Mouse (Mus musculus): Measurements from ENCODE around the gene Pdgfc.
A peak's percentile ranks its signal among the peaks of the same experiment; 100 is the strongest.

The Pdgfc gene

DNA sequence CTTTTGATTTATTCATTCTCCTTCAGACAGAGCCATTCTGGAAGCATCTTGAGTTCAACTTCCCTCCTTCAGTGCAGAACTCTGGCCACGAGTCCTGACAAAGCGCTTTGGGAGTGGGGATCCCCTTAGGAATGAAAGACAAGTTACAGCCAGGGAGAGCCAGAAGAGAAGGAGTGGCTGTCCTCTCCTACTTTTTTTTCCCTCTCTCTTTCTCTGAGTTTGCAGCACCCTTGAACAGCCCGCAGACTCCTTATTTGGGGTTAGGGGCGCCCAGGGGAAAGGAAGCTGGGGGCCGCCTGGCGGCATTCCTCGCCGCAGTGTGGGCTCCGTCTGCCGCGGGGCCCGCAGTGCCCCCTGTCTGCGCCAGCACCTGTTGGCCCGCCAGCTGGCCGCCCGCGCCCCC lies at the start of gene Pdgfc:
Gene Pdgfc (plus strand): TSS at position 266 of the 403 bp plus-strand sequence.
- DNase-seq = peak; percentile 5 to 9

DNA sequence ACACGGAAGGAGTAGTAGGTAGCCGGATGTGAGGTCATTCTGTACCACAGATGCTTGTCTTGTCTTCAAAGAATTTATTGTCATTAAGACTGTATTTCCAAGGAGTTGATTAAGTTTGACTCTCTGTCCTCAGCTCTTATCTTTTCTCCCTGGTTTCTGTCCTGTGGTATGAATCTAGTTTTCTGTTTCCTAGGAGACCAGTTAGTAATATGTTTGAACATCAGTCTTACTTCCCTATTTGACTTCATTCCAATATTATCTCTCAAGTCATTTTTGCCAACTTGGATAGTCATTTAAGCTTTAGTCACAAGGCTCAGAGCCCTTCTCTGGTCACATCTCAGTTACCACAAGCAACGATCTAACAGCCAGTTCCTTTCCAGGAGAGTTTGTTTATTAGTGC lies 27.0 kb upstream of the Pdgfc start:
- DNase-seq = no peak

DNA sequence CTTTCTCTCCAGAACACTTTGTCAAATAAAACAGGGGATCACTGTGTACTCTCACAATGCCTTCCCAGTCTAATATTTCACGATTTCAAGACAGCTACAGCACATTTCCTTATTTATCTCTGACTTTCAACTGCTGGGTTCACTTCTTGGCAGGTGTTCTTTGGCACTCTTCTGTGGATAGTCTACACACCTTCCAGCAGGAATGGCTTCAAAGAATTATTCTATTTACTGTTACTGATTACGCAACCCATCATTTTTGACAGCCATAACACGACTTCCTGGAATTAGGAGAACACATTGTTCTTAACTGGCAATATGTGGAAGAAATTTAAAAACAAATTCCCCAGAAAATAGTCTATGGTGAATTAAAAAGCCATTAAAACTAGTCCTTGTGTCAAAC lies 26.3 kb upstream of the Pdgfc start:
- DNase-seq = no peak

DNA sequence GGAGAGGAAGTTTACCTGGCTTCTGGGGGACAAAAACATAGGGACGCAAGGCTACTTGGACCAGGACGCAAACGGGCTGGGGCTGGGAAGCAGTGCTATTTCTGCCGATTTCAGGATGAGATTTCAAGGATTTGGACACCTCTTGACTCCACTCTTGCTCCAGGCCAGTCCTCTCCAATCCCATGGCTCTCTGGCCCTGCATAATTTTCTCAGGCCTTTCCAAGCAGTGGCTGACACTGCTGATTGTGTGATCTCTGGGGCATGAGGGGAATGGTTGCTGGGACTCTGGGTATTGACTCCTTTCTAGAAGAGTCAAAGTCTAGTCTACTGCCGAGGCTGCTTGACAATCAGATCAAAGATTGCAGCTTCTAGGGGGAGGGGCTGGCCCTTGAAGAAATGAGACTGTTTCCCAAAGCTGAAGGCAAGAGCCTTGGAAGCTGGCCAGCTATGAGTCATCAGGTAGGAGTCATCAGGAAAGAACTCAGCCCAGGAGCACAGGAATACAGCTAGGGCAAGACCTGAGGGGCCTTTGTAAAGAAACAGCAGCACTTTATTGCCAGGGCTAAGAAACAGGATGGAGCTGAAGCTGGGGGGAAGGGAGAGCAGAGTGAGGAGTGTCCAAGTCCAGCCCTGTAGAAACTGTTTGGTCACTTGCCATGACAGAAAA lies 18.7 kb upstream of the Pdgfc start:
- DNase-seq = no peak

DNA sequence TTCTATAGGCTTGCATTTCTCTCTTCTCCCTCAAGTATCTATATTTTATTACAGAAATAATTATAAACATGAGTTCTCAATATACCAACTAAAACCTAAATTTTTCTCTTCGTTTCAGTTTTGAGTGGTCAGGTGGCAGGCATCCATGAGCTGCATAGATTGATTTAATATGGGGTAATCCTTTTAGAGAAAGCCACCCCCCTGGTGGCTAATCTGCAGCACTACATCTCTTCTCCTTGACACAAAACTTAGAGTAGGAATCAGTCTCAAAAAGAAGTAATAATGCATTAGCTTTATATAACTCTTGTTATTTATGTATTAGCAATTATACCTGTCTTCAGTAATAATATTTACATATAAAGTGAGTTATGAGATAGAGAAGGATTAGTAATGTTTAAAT lies 16.2 kb upstream of the Pdgfc start:
- DNase-seq = no peak

DNA sequence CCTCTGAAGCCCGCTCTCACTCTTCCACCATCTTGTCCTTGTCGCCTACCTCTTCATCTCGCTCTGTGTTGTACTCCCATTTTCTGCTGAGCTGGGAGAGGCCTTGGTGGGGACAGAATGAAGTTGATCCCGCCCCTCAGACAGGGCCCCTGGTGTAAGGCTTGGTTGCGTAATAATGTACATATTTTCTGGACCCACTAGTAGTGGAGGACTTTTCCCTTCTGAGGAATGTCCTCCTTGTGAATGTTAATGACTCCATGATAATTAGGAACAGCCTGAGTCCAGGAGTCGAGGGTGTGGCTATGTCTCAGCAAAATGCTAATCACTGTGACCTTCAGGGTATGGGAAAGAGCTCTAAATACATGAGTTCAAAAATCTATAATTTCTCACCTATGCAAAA lies 14.4 kb upstream of the Pdgfc start:
- DNase-seq = no peak

DNA sequence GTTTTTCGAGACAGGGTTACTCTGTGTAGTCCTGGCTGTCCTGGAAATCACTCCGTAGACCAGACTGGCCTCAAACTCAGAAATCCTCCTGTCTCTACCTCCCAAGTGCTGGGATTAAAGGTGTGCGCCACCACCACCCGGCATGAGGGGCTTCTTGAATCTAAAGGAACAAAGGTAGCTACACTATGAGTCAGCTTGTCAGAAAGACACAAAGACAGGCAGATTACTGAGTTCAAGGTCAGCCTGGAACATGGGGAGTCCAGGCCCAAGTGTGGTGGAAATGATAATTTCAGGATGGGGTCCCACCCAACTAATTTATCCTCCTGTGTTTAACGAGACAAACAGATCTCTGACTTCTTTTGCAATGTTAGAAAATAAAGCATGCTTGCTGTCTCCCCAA lies 13.9 kb upstream of the Pdgfc start:
- no peak for DNase-seq

DNA sequence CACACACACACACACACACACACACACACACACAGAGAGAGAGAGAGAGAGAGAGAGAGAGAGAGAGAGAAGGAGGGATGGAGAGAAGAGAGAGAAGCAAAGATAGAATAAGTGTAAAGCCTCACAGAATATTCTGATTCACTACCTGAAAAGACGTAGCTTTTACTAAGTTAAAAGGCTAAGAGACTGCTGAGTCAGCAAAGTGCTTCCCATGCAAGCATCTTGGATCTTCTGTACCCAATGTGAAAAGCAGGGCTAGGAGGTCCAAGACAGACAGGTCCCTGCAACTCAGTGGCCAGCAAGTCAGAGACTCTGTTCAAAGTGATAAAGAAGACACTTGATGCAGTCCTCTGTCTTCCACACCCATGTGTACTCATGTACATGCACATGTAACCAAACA lies 13.4 kb upstream of the Pdgfc start:
- no peak for DNase-seq

DNA sequence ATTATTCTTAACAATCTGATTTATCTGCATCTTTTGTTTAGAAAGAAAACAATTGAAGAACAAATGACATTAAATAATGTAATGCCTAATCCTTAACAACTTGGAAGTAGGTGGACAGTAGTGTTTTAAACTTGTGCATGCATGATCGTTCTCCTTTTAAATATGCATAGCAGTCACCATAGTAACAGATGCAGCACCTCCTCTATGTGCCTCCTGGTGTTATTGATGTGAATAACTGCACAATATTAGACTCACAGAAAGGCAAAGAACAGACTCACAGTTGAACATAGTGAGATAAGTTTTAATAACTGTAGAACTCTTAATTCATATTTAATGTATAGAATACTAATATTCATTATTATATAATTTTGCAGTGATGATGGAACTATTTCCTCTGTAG lies 12.6 kb upstream of the Pdgfc start:
- no peak for DNase-seq

DNA sequence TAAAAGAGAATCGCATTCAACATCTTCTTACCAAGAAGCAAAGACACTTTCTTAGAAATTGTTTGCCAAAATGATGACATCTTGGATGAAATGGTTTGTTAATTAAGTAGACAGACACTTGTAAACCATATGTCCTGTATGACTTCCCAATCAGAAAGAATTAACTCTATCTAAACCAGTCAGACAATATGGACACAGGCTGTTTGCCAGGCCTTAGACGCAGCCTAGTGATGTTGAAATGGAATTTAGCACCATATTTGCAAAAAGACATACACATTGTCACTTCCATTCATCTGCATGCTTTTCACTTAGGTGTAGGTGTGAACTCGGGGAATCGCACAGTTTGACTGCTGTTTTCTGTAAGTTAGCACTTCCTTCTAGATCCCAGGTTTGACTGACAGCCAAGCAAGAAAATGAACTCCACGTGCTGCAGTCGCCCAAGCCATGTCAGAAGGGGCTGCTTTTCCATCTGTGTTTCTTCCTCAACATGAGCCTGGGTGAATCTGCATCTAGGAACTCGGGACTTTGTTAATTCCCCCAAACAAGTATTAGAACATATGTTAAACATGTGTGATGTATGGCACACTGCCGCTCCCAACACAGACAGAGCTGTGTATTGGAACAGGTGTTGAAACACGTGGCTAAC lies 10.5 kb upstream of the Pdgfc start:
- no peak for DNase-seq

DNA sequence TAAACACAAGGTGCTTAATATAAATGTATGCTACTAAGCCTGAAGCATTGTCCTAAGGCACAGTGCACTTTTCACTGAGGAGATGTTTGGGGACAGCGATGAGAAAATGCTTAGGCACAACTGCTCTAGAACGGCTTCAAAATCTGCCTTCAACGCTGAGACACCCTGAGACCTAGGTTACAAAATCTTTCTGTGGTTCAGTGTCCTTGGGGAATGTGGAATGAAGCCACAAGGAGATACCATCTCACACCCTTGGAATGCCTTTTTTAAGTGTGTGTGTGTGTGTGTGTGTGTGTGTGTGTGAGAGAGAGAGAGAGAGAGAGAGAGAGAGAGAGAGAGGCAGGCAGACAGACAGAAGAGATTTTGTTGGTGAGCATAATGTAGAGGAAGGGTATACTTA lies 7.9 kb upstream of the Pdgfc start:
- DNase-seq = no peak

DNA sequence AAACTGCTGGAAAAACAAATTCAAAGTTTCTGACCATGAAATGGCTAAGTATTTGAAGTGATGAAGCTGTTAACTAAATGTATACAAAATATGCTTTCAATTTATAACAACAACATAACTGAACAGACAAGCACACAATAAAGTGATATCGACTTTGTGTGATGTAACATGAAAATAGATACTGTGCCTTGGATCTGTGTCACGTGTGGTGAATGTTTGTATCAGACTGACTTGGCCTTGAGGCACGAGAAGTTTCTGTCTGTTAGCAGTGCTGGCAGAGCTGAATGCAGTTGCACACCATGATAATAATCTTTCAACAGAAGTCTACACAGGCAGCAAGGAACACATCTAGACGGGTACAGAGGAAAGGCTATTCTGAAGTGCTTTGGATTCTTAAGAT lies 6.9 kb upstream of the Pdgfc start:
- no peak for DNase-seq

DNA sequence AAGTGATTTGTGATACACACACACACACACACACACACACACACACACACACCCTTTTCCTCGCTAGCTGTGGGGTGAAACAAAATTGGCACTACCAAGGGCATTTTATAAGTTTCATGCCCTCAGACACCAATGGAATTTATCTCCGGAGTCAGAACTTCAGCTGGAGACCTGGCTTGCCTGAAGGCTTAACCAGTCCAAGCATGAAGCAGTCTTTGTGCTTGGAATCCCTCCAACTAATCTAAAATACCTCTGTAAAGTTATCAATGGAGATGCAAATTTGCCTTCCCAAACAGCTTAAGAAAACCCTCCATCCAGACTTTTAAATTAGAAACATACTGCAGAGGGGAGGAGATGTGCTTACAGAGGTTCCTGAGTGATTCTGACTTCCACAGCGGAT lies 6.3 kb upstream of the Pdgfc start:
- no peak for DNase-seq

DNA sequence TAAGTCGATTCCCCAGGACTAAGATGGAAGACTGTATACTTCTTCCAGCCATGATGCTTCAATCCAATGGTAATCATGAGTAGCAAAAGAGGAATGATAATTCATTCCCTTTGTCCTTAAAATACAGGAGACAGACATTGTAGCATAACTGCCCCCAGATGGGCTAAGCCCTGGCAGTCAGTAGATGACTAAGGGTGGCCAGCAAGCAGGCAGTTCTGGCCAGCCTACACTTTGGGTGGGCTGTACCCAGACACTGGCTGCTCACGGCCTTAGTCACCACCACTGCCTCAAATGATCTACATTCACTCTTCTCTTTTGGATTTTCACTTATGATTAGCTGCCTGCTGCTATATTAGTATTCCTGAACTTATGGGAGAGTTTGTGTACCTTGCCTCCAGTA lies 5.9 kb upstream of the Pdgfc start:
- DNase-seq = no peak

DNA sequence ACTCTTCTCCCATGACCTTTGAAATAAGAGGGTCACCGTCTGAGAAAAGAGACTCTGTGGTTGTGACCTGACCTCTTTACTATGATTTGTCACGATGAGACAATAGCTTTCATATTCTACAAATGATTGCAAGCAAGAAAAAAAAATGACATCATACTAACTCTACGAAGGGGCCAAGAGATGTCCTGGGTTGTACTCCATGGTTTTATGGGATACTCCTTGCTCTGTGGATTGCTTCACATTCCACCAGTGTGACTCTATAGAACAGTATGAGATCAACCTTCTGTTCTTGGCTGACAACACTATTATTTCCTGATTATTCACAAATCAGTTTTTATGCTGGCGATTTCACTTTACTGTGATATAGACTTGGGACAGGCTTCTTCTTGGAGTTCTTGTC lies 4.2 kb upstream of the Pdgfc start:
- no peak for DNase-seq

DNA sequence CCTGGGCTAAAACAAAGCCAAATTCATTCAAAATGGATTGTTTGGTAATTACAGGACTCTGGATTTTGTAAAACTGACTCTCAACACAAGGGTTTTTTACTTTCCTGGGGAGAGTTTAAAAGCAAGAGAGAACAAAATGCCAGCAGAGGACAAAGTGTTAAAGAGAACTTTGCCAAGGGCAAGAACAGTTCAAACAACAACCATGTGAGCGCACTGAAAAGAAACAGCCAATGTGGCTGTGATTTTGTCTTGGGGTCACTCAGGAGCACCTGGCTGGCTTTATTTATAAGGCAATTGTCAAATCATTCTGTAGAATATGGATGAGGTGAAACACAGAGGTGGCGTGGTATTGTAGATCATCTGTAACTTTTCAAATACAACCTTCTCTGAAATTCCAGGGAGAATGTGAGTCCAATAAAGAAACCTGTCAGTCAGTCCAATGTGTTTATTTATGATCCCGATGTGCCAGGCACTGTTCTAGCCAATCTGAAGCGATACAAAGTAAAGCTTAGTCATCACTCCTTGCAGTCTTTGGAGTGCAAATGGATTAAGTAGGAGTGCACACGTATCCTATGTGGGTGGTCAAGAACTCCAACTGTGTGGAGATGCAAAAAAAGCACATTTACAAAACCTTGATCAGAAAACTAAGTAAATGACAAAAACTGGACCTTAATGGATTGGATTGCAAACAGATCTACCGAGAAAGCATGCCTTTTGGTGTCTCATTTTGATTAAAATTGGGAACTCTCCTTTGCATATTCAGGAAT lies 1.7 kb upstream of the Pdgfc start:
- no peak for DNase-seq

DNA sequence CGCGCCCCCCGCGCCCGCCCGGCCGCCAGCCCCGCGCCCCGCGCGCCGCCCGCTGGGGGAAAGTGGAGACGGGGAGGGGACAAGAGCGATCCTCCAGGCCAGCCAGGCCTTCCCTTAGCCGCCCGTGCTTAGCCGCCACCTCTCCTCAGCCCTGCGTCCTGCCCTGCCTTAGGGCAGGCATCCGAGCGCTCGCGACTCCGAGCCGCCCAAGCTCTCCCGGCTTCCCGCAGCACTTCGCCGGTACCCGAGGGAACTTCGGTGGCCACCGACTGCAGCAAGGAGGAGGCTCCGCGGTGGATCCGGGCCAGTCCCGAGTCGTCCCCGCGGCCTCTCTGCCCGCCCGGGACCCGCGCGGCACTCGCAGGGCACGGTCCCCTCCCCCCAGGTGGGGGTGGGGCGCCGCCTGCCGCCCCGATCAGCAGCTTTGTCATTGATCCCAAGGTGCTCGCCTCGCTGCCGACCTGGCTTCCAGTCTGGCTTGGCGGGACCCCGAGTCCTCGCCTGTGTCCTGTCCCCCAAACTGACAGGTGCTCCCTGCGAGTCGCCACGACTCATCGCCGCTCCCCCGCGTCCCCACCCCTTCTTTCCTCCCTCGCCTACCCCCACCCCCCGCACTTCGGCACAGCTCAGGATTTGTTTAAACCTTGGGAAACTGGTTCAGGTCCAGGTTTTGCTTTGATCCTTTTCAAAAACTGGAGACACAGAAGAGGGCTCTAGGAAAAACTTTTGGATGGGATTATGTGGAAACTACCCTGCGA lies 517 bp downstream of the Pdgfc start:
- peak; percentile 14 to 23 for DNase-seq

DNA sequence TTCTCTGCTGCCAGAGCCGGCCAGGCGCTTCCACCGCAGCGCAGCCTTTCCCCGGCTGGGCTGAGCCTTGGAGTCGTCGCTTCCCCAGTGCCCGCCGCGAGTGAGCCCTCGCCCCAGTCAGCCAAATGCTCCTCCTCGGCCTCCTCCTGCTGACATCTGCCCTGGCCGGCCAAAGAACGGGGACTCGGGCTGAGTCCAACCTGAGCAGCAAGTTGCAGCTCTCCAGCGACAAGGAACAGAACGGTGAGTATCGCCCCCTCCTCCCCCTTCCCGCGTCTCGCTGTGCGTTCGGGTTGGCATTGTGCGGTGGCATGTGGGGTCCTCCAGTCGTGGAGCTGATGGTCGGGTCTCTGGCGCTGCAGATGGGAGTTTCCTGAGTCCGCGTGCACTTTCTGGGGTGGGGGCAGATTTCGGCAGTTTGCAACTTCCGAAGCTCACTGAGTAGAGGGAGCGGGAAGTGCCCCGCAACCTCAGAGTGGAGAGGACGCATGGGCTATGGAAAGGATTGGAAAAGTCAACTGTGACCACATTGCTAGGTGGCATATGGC lies 1.2 kb downstream of the Pdgfc start:
- peak; percentile 6 to 15 for DNase-seq

DNA sequence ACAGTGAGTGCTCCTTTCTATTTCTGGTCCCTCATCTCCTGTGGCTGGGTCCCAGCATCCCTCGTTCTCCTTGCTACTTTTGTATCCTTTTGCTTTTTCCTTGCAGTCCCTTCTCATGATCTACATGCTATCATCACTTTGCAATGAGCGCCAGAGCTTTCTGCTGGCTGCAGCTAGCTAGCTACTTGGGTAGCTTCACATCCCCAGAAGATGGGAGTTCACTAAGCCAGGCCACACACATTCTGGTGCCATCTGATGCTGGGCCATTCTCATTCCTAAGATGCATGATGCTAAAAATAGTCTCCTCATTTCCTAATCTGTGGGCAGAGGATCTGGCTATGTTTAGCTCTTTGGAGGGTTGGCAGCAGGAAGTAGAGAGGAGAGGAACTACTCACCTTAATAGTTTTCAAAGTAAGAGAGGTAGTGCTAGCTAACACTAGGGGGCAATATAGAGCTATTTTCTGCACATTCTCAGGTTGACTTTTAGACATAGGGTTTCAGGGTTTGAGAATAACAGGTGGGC lies 3.0 kb downstream of the Pdgfc start:
- DNase-seq = no peak

DNA sequence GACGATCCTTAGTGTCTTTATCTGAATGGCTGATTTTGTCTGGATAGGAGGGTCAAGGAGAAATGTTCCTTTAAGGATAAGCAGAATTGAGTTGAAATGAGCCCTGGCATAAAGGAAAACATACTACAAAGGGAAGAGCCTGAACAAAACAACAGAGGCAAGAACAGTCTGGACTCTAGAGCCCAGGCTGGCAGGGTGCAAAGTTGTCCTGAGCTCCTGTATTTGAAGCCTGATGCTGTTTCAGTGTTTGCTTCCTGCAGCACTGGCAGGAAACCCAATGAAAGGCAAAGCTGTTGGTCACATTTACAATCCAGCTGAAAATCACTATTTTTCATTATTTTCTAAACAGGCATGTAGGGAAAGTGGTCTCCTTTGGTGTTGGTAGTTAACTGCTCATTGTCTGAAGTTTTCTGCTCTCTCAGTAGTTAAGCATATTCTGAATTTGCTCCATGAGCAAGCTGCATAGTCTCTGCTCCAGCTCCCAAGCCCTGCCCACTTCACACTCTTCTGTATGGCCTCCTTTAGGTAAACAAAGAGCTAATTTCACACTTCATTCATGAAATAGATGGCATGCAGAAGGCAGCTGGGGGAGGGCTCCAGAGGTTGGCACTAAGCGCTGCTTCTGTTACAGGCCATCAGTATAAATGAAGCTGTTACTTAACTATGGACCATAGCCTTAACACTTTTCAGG lies 8.6 kb downstream of the Pdgfc start:
- DNase-seq = no peak

DNA sequence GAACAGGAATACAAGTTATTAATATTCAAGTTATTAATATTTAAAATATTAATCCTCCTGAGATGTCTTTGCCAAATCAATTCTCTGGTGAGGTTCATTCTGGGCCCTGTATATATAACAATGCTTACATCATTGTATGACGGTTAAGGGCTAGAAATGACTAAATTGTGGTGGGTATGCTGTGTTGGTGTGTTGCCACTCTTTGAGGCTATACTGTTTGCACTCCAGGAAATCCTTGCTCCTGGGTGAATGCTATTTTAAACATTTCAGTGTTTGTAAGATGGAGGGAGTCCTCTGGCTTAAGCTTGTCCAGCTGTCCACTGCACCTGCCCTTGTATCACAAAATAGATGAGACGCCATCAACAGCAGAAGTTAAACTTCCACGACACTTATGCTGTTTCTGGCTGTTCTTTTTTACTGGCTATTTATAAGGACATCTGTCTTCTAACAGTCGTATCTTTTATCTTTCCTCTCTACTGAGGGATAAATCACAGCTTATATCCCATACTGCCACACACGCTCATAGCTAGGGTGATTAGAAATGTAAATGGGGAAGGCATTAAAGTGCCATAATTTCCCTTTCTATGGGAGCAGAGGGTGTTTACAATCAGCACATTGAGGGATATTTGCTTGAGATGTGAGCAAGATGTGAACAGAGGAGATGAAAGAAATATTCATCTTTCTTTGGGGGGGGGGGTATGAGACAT lies 9.3 kb downstream of the Pdgfc start:
- no peak for DNase-seq
